Mouse (Mus musculus): ENCODE data around the gene Ascl2. TPM values are rescaled to one million over a fixed set of nuclear protein-coding genes. Genes with fewer than 3 reads are reported as not detected.
A peak's percentile ranks its signal among the peaks of the same experiment; 100 is the strongest.

The Ascl2 gene
- 0.58 and 1.5 TPM in 2 replicates for polyA plus RNA-seq (2015; fragmentation: Nextera tagmentation; extraction: Ambion mirVana)

DNA sequence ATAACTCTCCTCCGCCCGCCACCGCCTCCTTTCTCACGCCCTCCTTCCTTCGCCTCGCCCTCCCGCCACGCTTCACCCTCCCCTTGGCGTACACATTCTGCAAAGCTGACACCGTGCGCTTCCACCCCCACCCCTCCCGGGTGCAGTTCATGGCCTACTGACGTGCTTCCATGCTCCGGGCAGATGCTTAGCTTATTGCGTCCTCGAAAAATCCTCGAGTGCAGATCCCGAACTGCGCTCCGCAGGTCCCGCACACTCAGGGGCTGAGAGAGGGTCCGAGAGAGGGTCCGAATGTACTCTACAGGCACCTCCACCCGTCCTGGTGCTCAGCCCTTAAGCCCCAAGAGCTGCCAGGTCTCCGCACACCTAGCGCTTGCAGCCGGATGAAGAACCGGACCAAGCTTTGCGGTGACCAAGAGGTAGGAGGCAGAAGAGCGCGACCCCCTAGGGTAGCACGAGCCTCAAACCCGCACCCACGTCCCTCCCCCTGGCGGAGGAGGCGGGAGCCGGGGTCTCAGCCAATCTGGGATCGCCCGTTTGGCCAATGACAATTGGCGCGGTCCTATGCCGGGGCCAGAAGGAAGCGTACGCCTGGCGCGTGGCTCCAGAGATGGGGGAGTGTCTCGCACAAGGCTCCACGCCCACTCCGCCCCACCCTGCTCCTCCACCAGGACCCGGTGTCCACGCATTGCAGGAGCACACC lies at the start of gene Ascl2:
Gene Ascl2, minus strand, starts transcription at position 456 of the 703 bp plus-strand sequence.
- H3K27me3 ChIP-seq (replicated peaks) = peaks cover 84% of the 10 kb centered on the region
- H3K4me3 ChIP-seq (replicated peaks) = peak within 1 kb of the TSS; percentile 52
- no peaks in the 10 kb centered on the region for H3K36me3 ChIP-seq
- WGBS = under 1% methylated on average over 49 of the region's 51 CpGs
- ATAC-seq (ENCODE audit: low FRiP score) = peak; percentile 79
- H3K4me1 ChIP-seq = peaks cover 26% of the 10 kb centered on the region
- H3K9me3 ChIP-seq (replicated peaks) = no peaks in the 10 kb centered on the region
- H3K9ac ChIP-seq (replicated peaks) = peak within 1 kb of the TSS; percentile 48
- H3K4me2 ChIP-seq = peak within 1 kb of the TSS; percentile 99
- H3K27ac ChIP-seq (replicated peaks) = no peak within 1 kb of the TSS

DNA sequence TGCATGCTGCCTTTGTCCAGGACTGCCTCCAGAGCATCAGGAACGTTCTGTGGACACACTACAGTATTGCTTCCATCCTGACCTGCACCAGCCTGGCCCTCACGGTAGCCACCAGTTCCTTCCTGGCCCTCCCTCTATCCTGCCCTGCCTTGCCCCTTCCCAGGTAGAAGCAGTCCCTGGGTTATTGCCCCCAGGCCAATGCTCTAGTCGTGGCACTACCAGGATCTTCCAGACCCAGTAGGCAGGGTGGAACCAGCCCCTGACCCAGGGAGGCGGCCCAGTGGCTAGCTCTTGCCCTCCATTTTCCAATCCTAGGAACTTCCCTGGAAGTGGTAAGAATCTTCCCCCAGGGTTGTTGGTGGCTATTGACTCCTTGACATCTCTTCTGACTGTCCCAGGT lies 48.1 kb upstream of the Ascl2 start:
- no peaks in the 10 kb centered on the region for H3K27me3 ChIP-seq (replicated peaks)
- H3K36me3 ChIP-seq = no peaks in the 10 kb centered on the region
- no peaks in the 10 kb centered on the region for H3K9me3 ChIP-seq (replicated peaks)
- H3K9ac ChIP-seq (replicated peaks) = no peak overlapping the region
- WGBS = 84% methylated on average over 4 of the region's 4 CpGs
- ATAC-seq (ENCODE audit: low FRiP score) = no peak
- peaks cover 30% of the 10 kb centered on the region for H3K4me1 ChIP-seq
- H3K27ac ChIP-seq (replicated peaks) = no peak overlapping the region
- H3K4me3 ChIP-seq (replicated peaks) = no peak overlapping the region
- H3K4me2 ChIP-seq = no peak overlapping the region

DNA sequence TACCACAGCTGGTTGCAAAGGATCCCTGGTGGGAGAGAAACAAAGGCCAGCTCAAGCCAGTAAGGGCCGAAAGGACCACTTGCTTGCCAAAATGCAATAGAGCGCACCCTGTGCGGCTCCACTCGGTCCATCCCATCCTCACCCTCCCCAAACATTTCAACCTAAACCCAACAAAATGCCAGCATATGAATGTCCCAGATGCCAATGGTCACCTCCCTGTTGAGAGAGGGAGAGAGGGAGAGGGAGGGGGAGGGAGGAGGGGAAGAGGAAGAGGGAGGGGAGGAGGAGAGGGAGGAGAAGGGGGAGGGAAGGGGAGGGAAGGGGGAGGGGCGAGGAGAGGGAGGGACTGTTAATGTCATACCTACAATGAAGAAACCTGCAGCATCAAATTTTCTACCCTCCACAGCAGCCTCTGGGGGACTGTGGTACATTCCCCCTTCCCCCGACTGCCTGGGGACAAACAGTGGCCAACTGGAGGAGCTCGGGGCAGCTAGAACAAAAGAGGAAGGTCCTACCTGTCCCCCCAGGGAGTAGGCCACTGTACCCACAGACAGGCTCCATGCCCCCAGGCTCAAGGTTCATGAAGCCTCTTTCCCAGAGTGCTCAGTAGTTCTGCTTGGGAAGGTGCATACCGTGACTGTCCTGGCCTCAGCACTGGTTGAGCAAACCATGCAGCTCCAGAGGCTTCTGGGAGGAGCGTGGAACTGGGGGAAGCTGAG lies 47.5 kb upstream of the Ascl2 start:
- Histone ChIP-seq H3K9ac (replicated peaks) (no peak overlapping the region), H3K4me2 (no peak overlapping the region), H3K27me3 (replicated peaks) (no peaks in the 10 kb centered on the region), H3K4me1 (peaks cover 34% of the 10 kb centered on the region), H3K27ac (replicated peaks) (peak overlapping the region; percentile 68), H3K36me3 (no peaks in the 10 kb centered on the region), H3K9me3 (replicated peaks) (no peaks in the 10 kb centered on the region), H3K4me3 (replicated peaks) (no peak overlapping the region)
- WGBS = 48% methylated on average over 9 of the region's 9 CpGs
- peak; percentile 28; the same call in 1 of the 2 replicates for ATAC-seq (ENCODE audit: low FRiP score)

DNA sequence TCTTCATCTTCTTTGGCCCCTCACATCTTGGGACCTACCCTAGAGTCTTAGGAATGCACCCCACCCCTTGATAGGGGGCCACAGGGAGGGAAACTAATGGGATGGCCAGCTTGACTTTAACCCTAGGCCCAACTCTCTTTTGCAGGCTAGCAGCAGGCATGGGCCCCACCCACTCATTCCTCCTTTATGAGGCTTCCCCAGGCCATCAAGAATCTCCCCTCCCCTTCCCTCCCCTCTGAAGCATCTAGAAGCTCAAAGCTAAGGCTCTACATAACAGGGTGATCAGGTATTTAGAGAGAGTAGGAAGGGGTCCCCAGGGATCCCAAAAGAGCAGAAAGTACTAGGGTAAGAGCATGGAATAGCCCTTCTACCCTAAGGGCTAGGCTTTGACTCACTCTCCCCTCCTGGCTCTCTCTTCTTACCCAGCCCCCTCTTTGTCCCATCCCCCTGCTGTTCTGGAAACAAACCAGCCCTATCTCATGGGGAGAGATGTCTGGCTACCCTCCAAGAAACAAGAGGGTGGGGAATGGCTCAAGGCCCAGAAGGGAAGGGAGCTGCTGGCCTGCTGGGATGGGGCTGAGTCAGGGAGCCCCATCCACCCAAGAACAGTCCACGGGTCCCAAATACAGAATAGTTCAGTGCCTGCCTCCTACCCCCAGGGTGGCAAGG lies 46.8 kb upstream of the Ascl2 start:
- H3K9ac ChIP-seq (replicated peaks) = no peak overlapping the region
- no peak overlapping the region for H3K4me2 ChIP-seq
- peak; percentile 67 for ATAC-seq (ENCODE audit: low FRiP score)
- no peak overlapping the region for H3K4me3 ChIP-seq (replicated peaks)
- H3K27ac ChIP-seq (replicated peaks) = peak overlapping the region; percentile 68
- no peaks in the 10 kb centered on the region for H3K27me3 ChIP-seq (replicated peaks)
- no peaks in the 10 kb centered on the region for H3K9me3 ChIP-seq (replicated peaks)
- H3K36me3 ChIP-seq = no peaks in the 10 kb centered on the region
- peaks cover 37% of the 10 kb centered on the region for H3K4me1 ChIP-seq
- WGBS = 10% methylated on average over 1 of the region's 1 CpGs

DNA sequence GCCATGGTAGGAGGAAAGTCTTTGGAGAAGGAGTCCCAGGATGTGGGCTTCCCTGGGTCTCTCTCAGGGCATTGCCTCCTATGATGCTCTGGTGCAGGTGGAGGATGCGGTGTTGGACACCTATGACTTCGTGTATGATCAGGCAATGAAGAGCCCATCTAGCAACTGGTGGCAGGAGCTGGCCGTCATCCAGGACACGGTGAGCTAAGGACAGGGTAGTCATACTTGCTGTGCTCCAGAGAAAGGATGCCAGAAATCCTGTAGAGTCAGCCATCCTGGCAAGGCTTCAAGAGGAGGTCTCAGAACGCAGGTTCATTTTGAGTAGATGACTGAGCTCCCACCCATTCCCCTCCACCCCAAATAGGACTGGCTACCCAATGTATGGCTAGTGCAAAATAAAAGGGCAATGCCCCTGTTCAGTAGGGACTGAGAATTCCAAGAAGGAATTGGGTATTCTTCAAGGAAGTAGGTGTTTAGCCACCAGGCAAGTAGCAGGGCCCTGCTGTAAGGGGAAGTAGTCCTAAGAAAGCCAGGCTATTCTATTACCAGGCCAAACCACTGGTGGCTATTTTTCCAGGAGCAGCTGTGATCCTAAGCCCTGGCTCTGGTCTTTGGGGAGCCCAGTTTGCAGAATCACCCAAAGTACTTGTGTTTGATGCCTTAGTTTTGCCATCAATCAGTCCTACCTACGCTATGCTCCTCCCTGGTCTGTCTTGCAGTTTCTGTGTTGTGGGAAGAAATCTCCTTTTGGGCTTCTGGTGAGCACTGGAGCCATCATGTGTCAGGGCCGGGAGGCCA lies 46.0 kb upstream of the Ascl2 start:
- Histone ChIP-seq H3K4me3 (replicated peaks) (no peak overlapping the region), H3K9me3 (replicated peaks) (no peaks in the 10 kb centered on the region), H3K4me2 (no peak overlapping the region), H3K27ac (replicated peaks) (peak overlapping the region; percentile 68; the same call in 1 of the 2 replicates), H3K36me3 (no peaks in the 10 kb centered on the region), H3K27me3 (replicated peaks) (no peaks in the 10 kb centered on the region), H3K4me1 (peaks cover 39% of the 10 kb centered on the region), H3K9ac (replicated peaks) (no peak overlapping the region)
- ATAC-seq (ENCODE audit: low FRiP score) = no peak
- 80% methylated on average over 7 of the region's 7 CpGs for WGBS

GRCm38 (mm10) chr7:143013420-143014178 lies 44.5 kb upstream of the Ascl2 start:
- ATAC-seq (ENCODE audit: low FRiP score) = no peak
- 67% methylated on average over 8 of the region's 8 CpGs for WGBS

DNA sequence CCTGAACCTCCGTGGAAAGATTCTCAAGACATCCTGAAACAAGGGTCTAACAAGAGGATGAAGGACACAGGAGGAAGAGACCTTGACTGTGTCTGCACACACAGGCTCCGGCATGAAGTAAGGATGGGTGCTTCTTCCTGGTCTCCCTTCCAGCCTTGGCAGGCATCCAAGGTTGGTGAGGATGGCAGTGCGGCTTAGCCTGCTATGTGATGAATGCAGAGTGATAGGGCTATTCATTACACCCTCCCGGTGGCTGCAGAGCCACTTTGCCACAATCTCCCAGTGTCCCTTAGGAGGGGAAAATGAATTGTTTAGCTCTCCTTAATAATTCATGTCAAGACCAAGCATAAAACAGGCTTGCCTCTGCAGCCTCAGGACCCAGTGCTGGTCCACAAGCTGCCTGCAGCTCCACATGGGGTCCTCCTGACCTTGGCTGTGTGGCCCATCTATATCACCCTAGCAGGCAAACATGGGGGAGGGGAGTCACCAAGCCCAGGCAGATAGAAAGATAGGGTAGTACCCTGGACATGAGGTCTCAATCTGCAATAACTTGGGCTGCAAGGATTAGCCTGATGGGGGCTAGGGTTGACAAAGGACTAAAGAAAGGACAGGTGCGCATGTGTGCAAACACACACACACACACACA lies 43.3 kb upstream of the Ascl2 start:
- H3K27me3 ChIP-seq (replicated peaks) = no peaks in the 10 kb centered on the region
- 45% methylated on average over 5 of the region's 5 CpGs for WGBS
- H3K9me3 ChIP-seq (replicated peaks) = no peaks in the 10 kb centered on the region
- H3K4me1 ChIP-seq = peaks cover 64% of the 10 kb centered on the region
- no peak overlapping the region for H3K9ac ChIP-seq (replicated peaks)
- no peaks in the 10 kb centered on the region for H3K36me3 ChIP-seq
- no peak overlapping the region for H3K4me2 ChIP-seq
- H3K27ac ChIP-seq (replicated peaks) = peak overlapping the region; percentile 48; the same call in 1 of the 2 replicates
- H3K4me3 ChIP-seq (replicated peaks) = no peak overlapping the region
- no peak for ATAC-seq (ENCODE audit: low FRiP score)

More at GRCm38 (mm10) chr7:143013420-143014178, 44.5 kb upstream of the Ascl2 start:
- no peak overlapping the region for H3K4me2 ChIP-seq
- peak overlapping the region; percentile 42 for H3K27ac ChIP-seq (replicated peaks)
- no peak overlapping the region for H3K9ac ChIP-seq (replicated peaks)
- H3K4me3 ChIP-seq (replicated peaks) = no peak overlapping the region
- H3K27me3 ChIP-seq (replicated peaks) = no peaks in the 10 kb centered on the region
- peaks cover 53% of the 10 kb centered on the region for H3K4me1 ChIP-seq
- H3K9me3 ChIP-seq (replicated peaks) = no peaks in the 10 kb centered on the region
- no peaks in the 10 kb centered on the region for H3K36me3 ChIP-seq

DNA sequence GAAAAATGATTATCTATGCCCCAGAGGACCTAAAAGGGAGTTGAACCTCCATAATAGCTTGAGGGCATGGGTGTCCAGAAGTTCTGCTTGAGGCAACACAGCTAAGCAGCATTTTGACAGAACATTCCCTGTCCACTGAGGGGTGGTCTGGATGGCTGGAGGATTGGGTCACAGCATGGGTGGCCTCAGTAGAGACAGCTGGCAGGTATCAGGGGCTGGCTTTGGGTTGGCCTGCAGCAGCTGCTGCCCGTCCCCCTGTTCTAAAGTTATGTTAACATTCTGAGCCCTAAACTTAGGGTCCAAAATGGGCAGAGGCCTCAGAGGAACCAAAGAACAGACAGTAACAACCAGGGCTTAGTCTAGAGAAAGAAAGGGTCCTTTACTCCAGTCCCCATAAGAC lies 42.2 kb upstream of the Ascl2 start:
- WGBS = 81% methylated on average over 1 of the region's 1 CpGs
- no peaks in the 10 kb centered on the region for H3K9me3 ChIP-seq (replicated peaks)
- H3K36me3 ChIP-seq = no peaks in the 10 kb centered on the region
- H3K4me2 ChIP-seq = no peak overlapping the region
- no peaks in the 10 kb centered on the region for H3K27me3 ChIP-seq (replicated peaks)
- ATAC-seq (ENCODE audit: low FRiP score) = no peak
- H3K27ac ChIP-seq (replicated peaks) = no peak overlapping the region
- H3K4me1 ChIP-seq = peaks cover 57% of the 10 kb centered on the region
- H3K9ac ChIP-seq (replicated peaks) = no peak overlapping the region
- H3K4me3 ChIP-seq (replicated peaks) = no peak overlapping the region

GRCm38 (mm10) chr7:143009996-143010395 lies 40.9 kb upstream of the Ascl2 start:
- no peaks in the 10 kb centered on the region for H3K9me3 ChIP-seq (replicated peaks)
- peak overlapping the region; percentile 82 for H3K27ac ChIP-seq (replicated peaks)
- no peaks in the 10 kb centered on the region for H3K27me3 ChIP-seq (replicated peaks)
- H3K4me3 ChIP-seq (replicated peaks) = no peak overlapping the region
- H3K4me2 ChIP-seq = no peak overlapping the region
- WGBS = 84% methylated on average over 4 of the region's 4 CpGs
- no peak overlapping the region for H3K9ac ChIP-seq (replicated peaks)
- no peak for ATAC-seq (ENCODE audit: low FRiP score)
- peaks cover 48% of the 10 kb centered on the region for H3K4me1 ChIP-seq
- no peaks in the 10 kb centered on the region for H3K36me3 ChIP-seq

DNA sequence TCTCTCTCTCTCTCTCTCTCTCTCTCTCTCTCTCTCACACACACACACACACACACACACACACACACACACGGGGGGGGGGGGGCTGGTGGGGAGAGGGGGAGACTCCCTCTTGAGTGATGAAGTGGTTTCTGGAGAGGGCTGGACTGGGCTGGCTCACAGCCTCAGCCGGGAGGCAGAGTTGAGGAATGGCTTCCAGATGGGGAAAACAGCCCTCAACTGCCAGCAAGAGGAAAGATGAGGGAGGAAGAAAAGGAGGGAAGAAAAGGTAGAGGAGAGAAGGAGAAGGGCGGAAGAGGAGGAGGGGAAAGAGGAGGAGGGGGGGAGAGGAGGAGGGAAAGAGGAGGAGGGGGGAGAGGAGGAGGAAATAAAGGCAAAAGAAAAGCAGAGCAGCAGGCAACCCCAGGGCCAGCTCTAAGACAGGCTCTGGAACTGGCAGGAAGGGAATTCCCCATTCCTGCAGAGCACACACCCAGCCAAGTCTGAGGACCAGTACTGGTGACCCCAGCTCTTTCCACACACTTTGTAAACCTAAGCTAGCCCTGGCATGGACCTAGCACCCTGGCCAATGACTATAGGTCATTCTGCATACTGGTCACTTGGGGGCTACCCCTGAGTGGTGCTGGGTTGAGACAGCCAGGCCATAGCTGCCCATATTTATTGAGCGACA lies 40.1 kb upstream of the Ascl2 start:
- Histone ChIP-seq H3K4me3 (replicated peaks) (no peak overlapping the region), H3K9me3 (replicated peaks) (no peaks in the 10 kb centered on the region), H3K36me3 (no peaks in the 10 kb centered on the region), H3K27ac (replicated peaks) (peak overlapping the region; percentile 82), H3K4me2 (peak overlapping the region; percentile 7; the same call in 1 of the 2 replicates), H3K9ac (replicated peaks) (no peak overlapping the region), H3K27me3 (replicated peaks) (no peaks in the 10 kb centered on the region), H3K4me1 (peaks cover 48% of the 10 kb centered on the region)
- 47% methylated on average over 3 of the region's 4 CpGs for WGBS
- peak; percentile 48; the same call in 1 of the 2 replicates for ATAC-seq (ENCODE audit: low FRiP score)

Measured in neural tube, embryonic 15.5 days (tissue).